Mouse (Mus musculus) spleen, postnatal 14 days (tissue): ENCODE results near the gene Teddm1a.
A peak's percentile ranks its signal among the peaks of the same experiment; 100 is the strongest.

Experiments used
- DNase-seq, 2 experiments: peaks; one replicate each; pipeline ENCODE4 v3.0.0; 2021 to 2022; ENCODE audit warnings: low spot score in 2 of 2

Gene Teddm1a

GRCm38 (mm10) chr1:153905884-153906283 is 14.3 kb downstream of the Teddm1a start:
- no peak for DNase-seq

- no peak for DNase-seq
These were observed 16.7 kb downstream of the Teddm1a start for GRCm38 (mm10) chr1:153908208-153908607.

- no peak for DNase-seq
These were observed 17.2 kb downstream of the Teddm1a start for GRCm38 (mm10) chr1:153908741-153909140.

GRCm38 (mm10) chr1:153909213-153909962 is 17.8 kb downstream of the Teddm1a start:
- peak in 1 of 2 experiments; percentile 15 for DNase-seq

GRCm38 (mm10) chr1:153909963-153910291 is 18.4 kb downstream of the Teddm1a start:
- DNase-seq: no peak

GRCm38 (mm10) chr1:153910423-153910822 is 18.9 kb downstream of the Teddm1a start:
- DNase-seq: no peak

- no peak for DNase-seq
These were observed 19.8 kb downstream of the Teddm1a start for GRCm38 (mm10) chr1:153911276-153911795.

GRCm38 (mm10) chr1:153913869-153914268 is 22.3 kb downstream of the Teddm1a start:
- DNase-seq: no peak

GRCm38 (mm10) chr1:153918521-153919206 is 27.1 kb downstream of the Teddm1a start:
- no peak for DNase-seq

GRCm38 (mm10) chr1:153921642-153922041 is 30.1 kb downstream of the Teddm1a start:
- DNase-seq: no peak

- no peak for DNase-seq
These were observed 31.1 kb downstream of the Teddm1a start for GRCm38 (mm10) chr1:153922571-153923021.

- no peak for DNase-seq
These were observed 33.1 kb downstream of the Teddm1a start for GRCm38 (mm10) chr1:153924395-153925385.

- DNase-seq: no peak
These were observed 38.9 kb downstream of the Teddm1a start for GRCm38 (mm10) chr1:153930431-153930830.

GRCm38 (mm10) chr1:153933772-153934171 is 42.2 kb downstream of the Teddm1a start:
- DNase-seq: no peak

- no peak for DNase-seq
These were observed 44.4 kb downstream of the Teddm1a start for GRCm38 (mm10) chr1:153935844-153936380.

GRCm38 (mm10) chr1:153937025-153937424 is 45.5 kb downstream of the Teddm1a start:
- no peak for DNase-seq

- no peak for DNase-seq
These were observed 49.4 kb downstream of the Teddm1a start for GRCm38 (mm10) chr1:153940986-153941385.
